Mouse (Mus musculus) spleen, adult 2 months (tissue): ENCODE results near the gene Ears2.
A peak's percentile ranks its signal among the peaks of the same experiment; 100 is the strongest.

ENCODE experiments used
- CTCF ChIP-seq: fragments of 200-500 bp; IDR thresholded peaks from 2 replicates; pipeline ENCODE4 v1.5.1; 2011; ENCODE audit warnings: mild to moderate bottlenecking, inconsistent platforms; ENCODE audit not compliant: insufficient read depth, insufficient read length, insufficient replicate concordance; ENCODE audit errors: extremely low read depth
- POLR2A ChIP-seq: fragments of 200-500 bp; IDR thresholded peaks from 2 replicates; pipeline ENCODE4 v1.6.1; 2011; ENCODE audit warnings: low read depth, low read length, inconsistent platforms

DNA sequence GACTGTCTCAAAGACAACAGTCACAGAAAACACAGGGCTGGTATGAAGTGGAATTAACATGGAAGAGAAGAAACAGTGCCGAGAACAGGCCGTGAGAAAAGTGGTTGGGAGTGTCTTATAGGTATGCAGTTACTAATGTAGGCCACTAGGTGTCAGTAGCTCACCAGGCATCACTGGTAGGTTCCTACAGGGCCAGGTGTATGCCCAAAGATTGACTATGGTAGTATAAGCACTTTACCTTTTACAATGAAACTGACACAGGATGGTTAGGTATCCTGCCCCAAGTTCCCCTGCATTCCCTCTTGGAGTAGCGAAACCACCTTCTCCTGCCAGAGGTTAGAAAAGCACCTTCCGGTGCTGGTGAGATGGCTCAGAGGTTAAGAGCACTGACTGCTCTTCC lies 32.2 kb upstream of the Ears2 start:
- TF ChIP-seq CTCF, result peak; percentile 42; the same call in 1 of the 2 replicates
- no peak for TF ChIP-seq POLR2A
